Mouse (Mus musculus): ENCODE results near the gene Ctsw. TPM values are rescaled to one million over a fixed set of nuclear protein-coding genes. Genes with fewer than 3 reads are reported as not detected.

Ctsw gene
- total and polyA plus RNA-seq, 2 experiments: 0.37 to 1.5 TPM

DNA sequence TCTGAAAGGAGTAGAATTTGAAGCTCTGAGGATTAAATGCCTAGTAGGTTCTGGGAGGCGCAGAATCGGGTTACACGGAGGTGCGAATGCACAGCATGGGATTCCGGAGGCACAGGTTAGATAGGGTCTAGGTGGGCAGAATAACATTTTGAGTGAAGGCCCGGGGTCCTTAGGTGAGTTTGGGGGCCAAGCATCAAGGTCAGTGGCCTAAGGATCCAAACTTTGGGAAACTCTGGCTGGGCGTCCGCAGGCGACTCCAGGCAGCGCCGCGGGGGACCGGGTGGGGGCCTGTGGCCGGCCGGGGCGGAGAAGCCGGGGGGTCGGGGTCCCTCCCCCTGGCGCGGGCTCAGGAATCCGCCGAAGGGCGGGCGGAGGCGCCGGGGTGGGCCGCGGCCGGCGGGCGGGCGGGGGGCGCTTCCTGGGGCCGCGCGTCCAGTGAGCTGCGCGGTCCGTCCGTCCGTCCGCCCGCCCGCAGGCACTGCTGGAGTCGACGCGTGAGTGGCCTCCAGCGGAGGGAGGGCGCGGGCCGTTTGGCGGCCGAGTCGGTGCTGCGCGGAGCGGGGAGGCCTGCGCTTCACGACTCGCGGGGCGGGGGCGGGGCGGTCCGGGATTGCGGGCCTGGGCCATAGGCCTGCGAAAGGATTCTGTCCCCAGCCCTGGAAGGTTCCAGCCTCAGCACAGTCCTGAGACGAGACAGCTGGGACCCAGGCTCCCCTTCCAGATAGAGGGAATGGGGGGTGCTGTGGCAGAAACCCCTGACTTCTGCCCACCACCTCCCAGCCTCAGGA lies 6.2 kb upstream of the Ctsw start:
- no peak overlapping the region for H3K27ac ChIP-seq (replicated peaks; ENCODE audit: insufficient read depth, low read depth, low read length)

DNA sequence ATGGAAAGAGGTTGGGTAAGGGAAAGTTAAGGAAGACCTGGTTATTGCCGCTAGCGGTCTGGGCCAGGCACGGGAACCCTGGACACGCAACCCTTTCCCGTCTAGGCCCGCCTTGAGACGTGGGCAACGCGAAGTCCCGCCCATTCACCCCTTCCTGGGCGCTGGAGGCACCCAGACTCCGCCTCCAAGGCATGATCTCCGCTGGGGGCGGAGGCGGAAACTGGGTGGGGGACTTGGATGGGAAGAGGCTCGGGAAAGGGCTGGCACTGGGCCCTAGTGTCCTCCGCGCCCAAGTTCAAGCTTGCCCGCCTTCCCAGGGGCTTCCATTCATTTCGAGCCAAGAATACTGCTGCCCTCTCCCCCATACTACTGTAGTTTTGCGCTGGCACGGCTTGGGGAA lies 5.4 kb upstream of the Ctsw start, which contains the start of gene Efemp2:
Gene Efemp2 (plus strand): TSS at position 235 of the 400 bp plus-strand sequence.
- H3K4me3 ChIP-seq (ENCODE audit: insufficient read depth, low read depth, low read length): peak within 1 kb of the TSS; percentile 58
- no peak for TF ChIP-seq CTCF (IDR thresholded peaks at IDR 0.05; ENCODE audit: low read depth, low read length)
- TF ChIP-seq POLR2A (IDR thresholded peaks at IDR 0.05; ENCODE audit: extremely low read depth, insufficient read depth, low read length): no peak
- H3K36me3 ChIP-seq (ENCODE audit: control insufficient read depth, insufficient read depth, low read length): no peaks in the 10 kb centered on the region
- no peaks in the 10 kb centered on the region; the same call in none of the 2 replicates for H3K27me3 ChIP-seq (ENCODE audit: control insufficient read depth, insufficient read depth, low read length)
- no peaks in the 10 kb centered on the region; the same call in 1 of the 2 replicates for H3K4me1 ChIP-seq (ENCODE audit: control insufficient read depth, insufficient read depth, low read length)
- peak; percentile 37 for DNase-seq (ENCODE audit: extremely low read depth, low read depth, low spot score)
- no peak within 1 kb of the TSS for H3K27ac ChIP-seq (replicated peaks; ENCODE audit: insufficient read depth, low read depth, low read length)
- 13% methylated on average over 22 of the region's 22 CpGs for WGBS
- H3K79me2 ChIP-seq (ENCODE audit: control insufficient read depth, insufficient read depth, low read length): no peaks in the 10 kb centered on the region
- peak within 1 kb of the TSS; percentile 71 for H3K9ac ChIP-seq (ENCODE audit: low read depth, low read length)

More for the DNA sequence above, 6.2 kb upstream of the Ctsw start:
- H3K79me2 ChIP-seq (ENCODE audit: control insufficient read depth, insufficient read depth, low read length): no peaks in the 10 kb centered on the region
- H3K4me3 ChIP-seq (ENCODE audit: insufficient read depth, low read depth, low read length): peak overlapping the region; percentile 58
- no peak for DNase-seq (ENCODE audit: extremely low read depth, low read depth, low spot score)
- no peaks in the 10 kb centered on the region for H3K36me3 ChIP-seq (ENCODE audit: control insufficient read depth, insufficient read depth, low read length)
- H3K4me1 ChIP-seq (ENCODE audit: control insufficient read depth, insufficient read depth, low read length): no peaks in the 10 kb centered on the region; the same call in 1 of the 2 replicates
- 4% methylated on average over 59 of the region's 68 CpGs for WGBS
- no peak for TF ChIP-seq CTCF (IDR thresholded peaks at IDR 0.05; ENCODE audit: low read depth, low read length)
- no peak for TF ChIP-seq POLR2A (IDR thresholded peaks at IDR 0.05; ENCODE audit: extremely low read depth, insufficient read depth, low read length)
- H3K27me3 ChIP-seq (ENCODE audit: control insufficient read depth, insufficient read depth, low read length): no peaks in the 10 kb centered on the region; the same call in none of the 2 replicates
- peak overlapping the region; percentile 71 for H3K9ac ChIP-seq (ENCODE audit: low read depth, low read length)

DNA sequence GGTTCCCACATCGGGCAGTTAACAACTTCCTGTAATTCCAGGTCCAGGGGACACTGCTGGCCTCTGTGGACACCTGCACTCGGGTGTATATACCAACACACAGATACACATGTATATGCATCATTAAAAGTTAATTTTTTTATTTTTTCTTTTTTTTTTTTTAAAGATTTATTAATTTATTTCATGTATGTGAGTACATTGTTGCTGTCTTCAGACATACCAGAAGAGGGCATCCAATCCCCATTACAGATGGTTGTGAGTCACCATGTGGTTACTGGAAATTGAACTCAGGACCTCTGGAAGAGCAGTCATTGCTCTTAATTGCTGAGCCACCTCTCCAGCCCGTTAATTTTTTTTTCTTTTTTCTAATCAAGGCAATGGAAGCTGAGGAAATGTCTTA lies 4.5 kb upstream of the Ctsw start:
- H3K36me3 ChIP-seq (ENCODE audit: control insufficient read depth, insufficient read depth, low read length): no peaks in the 10 kb centered on the region
- DNase-seq (ENCODE audit: extremely low read depth, low read depth, low spot score): no peak
- 77% methylated on average over 3 of the region's 3 CpGs for WGBS
- H3K4me1 ChIP-seq (ENCODE audit: control insufficient read depth, insufficient read depth, low read length): no peaks in the 10 kb centered on the region; the same call in 1 of the 2 replicates
- H3K4me3 ChIP-seq (ENCODE audit: insufficient read depth, low read depth, low read length): no peak overlapping the region
- TF ChIP-seq POLR2A (IDR thresholded peaks at IDR 0.05; ENCODE audit: extremely low read depth, insufficient read depth, low read length) (no peak), CTCF (IDR thresholded peaks at IDR 0.05; ENCODE audit: low read depth, low read length) (no peak)
- H3K27ac ChIP-seq (replicated peaks; ENCODE audit: insufficient read depth, low read depth, low read length): no peak overlapping the region
- H3K27me3 ChIP-seq (ENCODE audit: control insufficient read depth, insufficient read depth, low read length): no peaks in the 10 kb centered on the region; the same call in none of the 2 replicates
- H3K79me2 ChIP-seq (ENCODE audit: control insufficient read depth, insufficient read depth, low read length): no peaks in the 10 kb centered on the region
- no peak overlapping the region for H3K9ac ChIP-seq (ENCODE audit: low read depth, low read length)

DNA sequence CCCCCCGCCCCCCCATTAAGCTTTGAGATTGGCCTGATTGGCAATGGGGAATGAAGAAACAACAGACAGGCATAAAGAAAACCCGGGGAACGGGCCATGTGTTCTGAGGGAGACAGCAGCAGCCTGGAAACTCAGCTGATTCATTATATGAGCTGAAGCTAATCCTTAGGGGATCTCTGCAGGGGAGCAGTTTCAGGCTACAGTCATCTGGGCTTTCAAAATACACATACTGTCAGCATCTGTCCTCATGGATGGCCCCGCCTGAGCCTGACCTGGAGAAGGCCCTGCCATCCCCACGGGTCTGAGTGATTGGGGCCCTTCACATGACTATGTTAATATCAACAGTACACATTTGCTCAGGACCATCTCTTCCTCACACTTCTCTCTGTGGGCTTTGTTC lies 3.5 kb upstream of the Ctsw start:
- Histone ChIP-seq H3K4me1 (ENCODE audit: control insufficient read depth, insufficient read depth, low read length) (no peaks in the 10 kb centered on the region; the same call in 1 of the 2 replicates), H3K4me3 (ENCODE audit: insufficient read depth, low read depth, low read length) (no peak overlapping the region), H3K27ac (replicated peaks; ENCODE audit: insufficient read depth, low read depth, low read length) (no peak overlapping the region), H3K36me3 (ENCODE audit: control insufficient read depth, insufficient read depth, low read length) (no peaks in the 10 kb centered on the region), H3K9ac (ENCODE audit: low read depth, low read length) (no peak overlapping the region), H3K79me2 (ENCODE audit: control insufficient read depth, insufficient read depth, low read length) (no peaks in the 10 kb centered on the region), H3K27me3 (ENCODE audit: control insufficient read depth, insufficient read depth, low read length) (no peaks in the 10 kb centered on the region; the same call in none of the 2 replicates)
- 68% methylated on average over 5 of the region's 5 CpGs for WGBS
- no peak for DNase-seq (ENCODE audit: extremely low read depth, low read depth, low spot score)
- no peak for TF ChIP-seq POLR2A (IDR thresholded peaks at IDR 0.05; ENCODE audit: extremely low read depth, insufficient read depth, low read length)

DNA sequence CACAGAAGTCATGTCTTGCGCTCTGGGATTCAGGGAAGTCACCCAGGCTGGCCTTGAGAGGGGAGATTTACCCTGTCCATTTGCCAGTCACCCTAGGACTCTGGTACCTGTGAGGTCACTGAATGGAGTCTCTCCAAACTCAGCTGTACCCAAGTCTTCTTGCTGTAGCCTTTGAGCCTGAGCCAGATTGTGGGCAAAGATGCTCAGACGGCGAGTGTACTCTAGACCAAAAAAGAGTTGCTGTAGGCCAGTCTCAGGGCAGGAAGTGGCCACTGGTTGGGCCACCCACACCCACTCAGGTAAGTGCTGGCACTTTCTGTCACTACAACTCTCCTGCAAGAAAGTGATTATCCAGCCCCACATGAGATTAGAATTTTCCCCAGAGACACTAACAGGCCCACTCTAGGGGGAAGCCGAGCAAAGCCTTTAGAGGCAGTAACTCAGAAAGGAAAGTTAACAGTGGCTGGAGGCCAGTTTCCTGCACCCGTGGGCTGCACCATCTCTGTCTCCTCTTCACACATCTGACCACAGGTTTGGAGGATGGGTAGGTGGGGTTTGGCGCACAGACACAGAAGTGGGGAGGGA lies 1.3 kb downstream of the Ctsw start:
- Histone ChIP-seq H3K79me2 (ENCODE audit: control insufficient read depth, insufficient read depth, low read length) (no peaks in the 10 kb centered on the region), H3K9ac (ENCODE audit: low read depth, low read length) (no peak overlapping the region), H3K27ac (replicated peaks; ENCODE audit: insufficient read depth, low read depth, low read length) (no peak overlapping the region), H3K4me1 (ENCODE audit: control insufficient read depth, insufficient read depth, low read length) (no peaks in the 10 kb centered on the region), H3K36me3 (ENCODE audit: control insufficient read depth, insufficient read depth, low read length) (no peaks in the 10 kb centered on the region), H3K4me3 (ENCODE audit: insufficient read depth, low read depth, low read length) (no peak overlapping the region), H3K27me3 (ENCODE audit: control insufficient read depth, insufficient read depth, low read length) (no peaks in the 10 kb centered on the region)
- DNase-seq (ENCODE audit: extremely low read depth, low read depth, low spot score): no peak
- TF ChIP-seq POLR2A (IDR thresholded peaks at IDR 0.05; ENCODE audit: extremely low read depth, insufficient read depth, low read length): no peak
- WGBS: 84% methylated on average over 6 of the region's 6 CpGs

DNA sequence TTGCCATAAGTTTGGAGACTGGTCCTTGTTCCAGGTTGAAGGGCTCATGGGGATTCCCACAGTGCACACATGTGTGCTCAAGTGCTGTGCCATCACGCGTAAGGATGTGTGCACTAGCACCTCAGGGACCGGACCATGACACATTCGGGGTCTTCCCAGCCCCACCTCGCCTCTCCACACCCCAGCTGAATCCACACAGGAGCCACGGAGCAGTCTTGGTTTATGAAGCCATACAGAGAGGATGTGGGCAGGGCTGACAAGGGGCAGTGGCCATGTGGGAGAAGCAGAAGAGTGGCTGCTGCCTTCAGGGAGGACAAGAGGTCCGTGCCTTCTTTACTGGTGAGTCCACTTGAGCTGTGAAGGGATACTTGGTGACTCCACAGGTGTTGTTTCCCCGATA lies 3.3 kb downstream of the Ctsw start:
- H3K27ac ChIP-seq (replicated peaks; ENCODE audit: insufficient read depth, low read depth, low read length): no peak overlapping the region
- H3K9ac ChIP-seq (ENCODE audit: low read depth, low read length): no peak overlapping the region
- WGBS: 94% methylated on average over 8 of the region's 8 CpGs
- H3K27me3 ChIP-seq (ENCODE audit: control insufficient read depth, insufficient read depth, low read length): no peaks in the 10 kb centered on the region
- TF ChIP-seq CTCF (IDR thresholded peaks at IDR 0.05; ENCODE audit: low read depth, low read length) (no peak), POLR2A (IDR thresholded peaks at IDR 0.05; ENCODE audit: extremely low read depth, insufficient read depth, low read length) (no peak)
- peaks cover 5% of the 10 kb centered on the region; the same call in 1 of the 2 replicates for H3K79me2 ChIP-seq (ENCODE audit: control insufficient read depth, insufficient read depth, low read length)
- no peak overlapping the region for H3K4me3 ChIP-seq (ENCODE audit: insufficient read depth, low read depth, low read length)
- H3K36me3 ChIP-seq (ENCODE audit: control insufficient read depth, insufficient read depth, low read length): no peaks in the 10 kb centered on the region
- peaks cover 2% of the 10 kb centered on the region; the same call in 1 of the 2 replicates for H3K4me1 ChIP-seq (ENCODE audit: control insufficient read depth, insufficient read depth, low read length)
- DNase-seq (ENCODE audit: extremely low read depth, low read depth, low spot score): no peak
